Mouse (Mus musculus) adrenal gland (tissue): Measurements from ENCODE around the gene Asb16.

Experiments used
- intact Hi-C: fragments of 180-260 bp; cut with DNase I; formaldehyde crosslinking; loops from one replicate; pipeline ENCODE4 v1.15.1; 2025
- long read RNA-seq, 2 experiments: library from polyadenylated mRNA; unstranded; transcript quantifications; one replicate each; pipeline ENCODE4 v2.0.0; 2020; ENCODE audit warnings: borderline replicate concordance in 1 of 2; ENCODE audit not compliant: insufficient replicate concordance in 1 of 2

The Asb16 gene
- long read RNA-seq, experiment 1: 0 reads
- long read RNA-seq, experiment 2: 0 reads

- intact Hi-C loops: no loop called here
Measured at GRCm38 (mm10) chr11:102268520-102269244, at the start of gene Asb16. Asb16 (plus strand) TSS chr11:102268743.

- intact Hi-C loops: no loop called here
Measured at GRCm38 (mm10) chr11:102218783-102219182, 49.8 kb upstream of the Asb16 start.

- intact Hi-C loops: no loop called here
Measured at GRCm38 (mm10) chr11:102219247-102219993, 49.1 kb upstream of the Asb16 start.

GRCm38 (mm10) chr11:102219994-102220346 lies 48.6 kb upstream of the Asb16 start:
- intact Hi-C loops: loop anchor here (10.0 kb wide), 1 partner anchor 65 kb away; the partner anchor contains the start of gene Tmem101

- intact Hi-C loops: loop anchor here (10.0 kb wide), 1 partner anchor 66 kb away; the partner anchor contains the start of gene Tmem101
Measured at GRCm38 (mm10) chr11:102220451-102220850, 48.1 kb upstream of the Asb16 start.

- intact Hi-C loops: loop anchor here (10.0 kb wide), 1 partner anchor 67 kb away; the partner anchor contains the start of gene Tmem101
Measured at GRCm38 (mm10) chr11:102221243-102221953, 47.1 kb upstream of the Asb16 start.

GRCm38 (mm10) chr11:102221954-102222351 lies 46.6 kb upstream of the Asb16 start:
- intact Hi-C loops: loop anchor here (10.0 kb wide), 1 partner anchor 67 kb away; the partner anchor contains the start of gene Tmem101

GRCm38 (mm10) chr11:102223166-102223565 lies 45.4 kb upstream of the Asb16 start:
- intact Hi-C loops: loop anchor here (10.0 kb wide), 1 partner anchor 68 kb away; the partner anchor contains the start of gene Tmem101

- intact Hi-C loops: loop anchor here (5.0 to 10.0 kb wide), 2 partner anchors 32 to 70 kb away; partner anchors contain the start of gene Tmem101
Measured at GRCm38 (mm10) chr11:102224686-102225085, 43.9 kb upstream of the Asb16 start.

- intact Hi-C loops: loop anchor here (5.0 to 10.0 kb wide), 2 partner anchors 33 to 70 kb away; partner anchors contain the start of gene Tmem101
Measured at GRCm38 (mm10) chr11:102225221-102225620, 43.3 kb upstream of the Asb16 start.

GRCm38 (mm10) chr11:102226067-102226978 lies 42.2 kb upstream of the Asb16 start:
- intact Hi-C loops: loop anchor here (5.0 to 10.0 kb wide), 2 partner anchors 34 to 72 kb away; partner anchors contain the start of gene Tmem101

GRCm38 (mm10) chr11:102227270-102228190 lies 41.0 kb upstream of the Asb16 start:
- intact Hi-C loops: loop anchor here (5.0 to 10.0 kb wide), 2 partner anchors 35 to 73 kb away; partner anchors contain the start of gene Tmem101

- intact Hi-C loops: loop anchor here (5.0 to 10.0 kb wide), 2 partner anchors 36 to 73 kb away; partner anchors contain the start of gene Tmem101
Measured at GRCm38 (mm10) chr11:102228191-102228545, 40.4 kb upstream of the Asb16 start.

GRCm38 (mm10) chr11:102228646-102229268 lies 39.8 kb upstream of the Asb16 start:
- intact Hi-C loops: loop anchor here (5.0 to 10.0 kb wide), 2 partner anchors 36 to 74 kb away; partner anchors contain the start of gene Tmem101

- intact Hi-C loops: loop anchor here (5.0 to 10.0 kb wide), 2 partner anchors 37 to 75 kb away; partner anchors contain the start of gene Tmem101
Measured at GRCm38 (mm10) chr11:102229331-102229953, 39.1 kb upstream of the Asb16 start.

GRCm38 (mm10) chr11:102230006-102230741 lies 38.4 kb upstream of the Asb16 start, which contains the start of gene Hdac5:
Hdac5 (minus strand) TSS chr11:102230166.
- intact Hi-C loops: no loop called here

- intact Hi-C loops: no loop called here
Measured at GRCm38 (mm10) chr11:102236022-102236421, 32.5 kb upstream of the Asb16 start.
